ENCODE assay signal across 17 mouse cellular contexts in the genomic region with DNA sequence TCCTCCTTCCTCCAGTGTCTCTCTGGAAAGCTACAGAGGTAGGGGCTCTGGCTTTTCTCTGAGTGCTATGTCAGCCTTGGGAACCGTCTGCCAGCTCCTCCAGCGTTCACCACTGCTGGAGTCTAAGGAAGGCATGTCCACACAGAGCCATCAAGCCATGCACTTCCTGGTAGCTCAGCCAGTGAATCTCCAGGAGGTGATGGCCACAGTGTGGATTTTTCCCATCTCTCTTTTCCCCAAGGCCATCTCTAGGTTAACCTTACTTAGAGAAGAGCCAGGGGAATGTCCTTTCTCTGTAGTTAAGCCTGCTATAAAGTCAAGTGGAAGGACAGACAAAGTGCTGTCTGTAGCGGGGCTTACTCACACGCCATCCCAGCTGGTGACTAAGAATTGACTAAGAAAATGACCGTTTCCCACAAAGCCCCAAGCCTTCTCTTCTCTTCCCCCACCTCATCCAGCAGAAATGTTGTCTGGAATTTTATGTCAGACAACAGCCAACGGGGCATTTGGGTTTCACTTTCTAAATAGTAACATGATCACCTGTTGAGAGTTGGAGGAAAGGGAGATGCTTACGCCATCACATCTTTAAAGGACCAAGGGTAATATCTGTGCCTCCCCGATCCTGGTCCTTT.
DNase-seq lines count a peak whose midpoint lies in the region; ATAC-seq lines count a peak whose summit lies in the region.
"Had no signal": no experiment of that assay in that cellular context is flagged by ENCODE, and none has a peak within 500 bp of the region (broad histone marks: within the 10 kb centered on the region; RNA-seq: fewer than 3 reads in every experiment).

No protein-coding gene starts in this region.

- H3K9me3 ChIP-seq in heart, embryonic 15.5 days (replicated peaks): no peaks in the 10 kb centered on the region
- no peaks in the 10 kb centered on the region for H3K9me3 ChIP-seq in intestine, embryonic 15.5 days
- H3K9me3 ChIP-seq: limb, embryonic 15.5 days; midbrain, embryonic 15.5 days had no signal

- no peak overlapping the region for H3K4me2 ChIP-seq in heart, embryonic 15.5 days
- H3K4me2 ChIP-seq in intestine, embryonic 15.5 days (replicated peaks): no peak overlapping the region
- H3K4me2 ChIP-seq: limb, embryonic 15.5 days; midbrain, embryonic 15.5 days had no signal

- H3K27me3 ChIP-seq in heart, embryonic 15.5 days: no peaks in the 10 kb centered on the region
- H3K27me3 ChIP-seq in intestine, embryonic 15.5 days (replicated peaks): no peaks in the 10 kb centered on the region
- H3K27me3 ChIP-seq: limb, embryonic 15.5 days; midbrain, embryonic 15.5 days had no signal

- H3K4me1 ChIP-seq in heart, embryonic 15.5 days (replicated peaks): peaks cover 42% of the 10 kb centered on the region
- H3K4me1 ChIP-seq in intestine, embryonic 15.5 days (replicated peaks): peaks cover 6% of the 10 kb centered on the region; the same call in 1 of the 2 replicates

- 56% methylated on average over 8 of the region's 8 CpGs for WGBS in heart, embryonic 15.5 days
- WGBS in intestine, embryonic 15.5 days: 68% methylated on average over 8 of the region's 8 CpGs

- H3K27ac ChIP-seq in heart, embryonic 15.5 days: peak overlapping the region; percentile 38; the same call in 1 of the 2 replicates
- peak overlapping the region; percentile 24; the same call in 1 of the 2 replicates for H3K27ac ChIP-seq in intestine, embryonic 15.5 days
- H3K27ac ChIP-seq: kidney, postnatal 0 days; limb, embryonic 15.5 days; midbrain, embryonic 15.5 days had no signal

- no peak overlapping the region for H3K9ac ChIP-seq in heart, embryonic 15.5 days
- H3K9ac ChIP-seq in intestine, embryonic 15.5 days: no peak overlapping the region
- H3K9ac ChIP-seq: limb, embryonic 15.5 days; midbrain, embryonic 15.5 days had no signal

- no peak overlapping the region for H3K4me3 ChIP-seq in heart, embryonic 15.5 days
- H3K4me3 ChIP-seq in intestine, embryonic 15.5 days (replicated peaks): no peak overlapping the region
- H3K4me3 ChIP-seq: limb, embryonic 15.5 days; midbrain, embryonic 15.5 days had no signal

- peak; percentile 15 for DNase-seq in adrenal gland, postnatal 10 days
- no peak for DNase-seq in adrenal gland, adult 18-20 months (ENCODE audit: low spot score in 2 of 2)
- no peak for DNase-seq in heart, adult 9 months (ENCODE audit: low spot score in 2 of 2)
- DNase-seq in 3T3-L1 (ENCODE audit: low read depth, low spot score): peak; percentile 78
- no peak for DNase-seq in urinary bladder, postnatal 25 days (ENCODE audit: low spot score)
- DNase-seq in testis, postnatal 10 days (ENCODE audit: low spot score): no peak
- DNase-seq: B cell, adult 2 months; cerebellum, adult 2 months; gastrocnemius, postnatal 14 days; layer of hippocampus, postnatal 36 days; lung, adult 18-20 months; thymus, adult 2 months had no signal

- no peak for ATAC-seq in heart, embryonic 15.5 days (replicated peaks; ENCODE audit: insufficient number of reproducible peaks, insufficient read depth, low FRiP score, low read depth)
- no peak for ATAC-seq in intestine, embryonic 15.5 days
- ATAC-seq: midbrain, embryonic 15.5 days had no signal

- H3K36me3 ChIP-seq in heart, embryonic 15.5 days: no peaks in the 10 kb centered on the region
- no peaks in the 10 kb centered on the region for H3K36me3 ChIP-seq in intestine, embryonic 15.5 days
- H3K36me3 ChIP-seq: limb, embryonic 15.5 days; midbrain, embryonic 15.5 days had no signal

Comparison
In these comparisons a context has a peak if more than half of its experiments do, and no peak if none do; other contexts are left out.
1. DNase-seq: peak in adrenal gland, postnatal 10 days (single experiment) and 3T3-L1 (single experiment); none in adrenal gland, adult 18-20 months (0 of 2), heart, adult 9 months (0 of 2), urinary bladder, postnatal 25 days (single experiment) and testis, postnatal 10 days (single experiment).